Mouse (Mus musculus) embryonic facial prominence, embryonic 15.5 days (tissue): Measurements from ENCODE around the gene Pik3c2a. TPM values are rescaled to one million over a fixed set of nuclear protein-coding genes. Genes with fewer than 3 reads are reported as not detected.

Experiments used
- ATAC-seq: fragments of 200-750 bp; cut with Nextera tagmentation; 2 replicates; pipeline ENCODE4 v1.8.0; 2017; ENCODE audit warnings: low read depth, moderate TSS enrichment; ENCODE audit not compliant: insufficient number of reproducible peaks, low FRiP score, low TSS enrichment
- H3K27ac ChIP-seq: fragments of 300-500 bp; sonication (generic); replicated peaks from 2 replicates; pipeline ENCODE4 v1.5.1; 2015; ENCODE audit warnings: mild to moderate bottlenecking, inconsistent platforms
- H3K27me3 ChIP-seq: fragments of 300-500 bp; sonication (generic); 2 replicates; pipeline ENCODE4 v1.6.1; 2015; ENCODE audit warnings: inconsistent platforms
- H3K36me3 ChIP-seq: fragments of 300-500 bp; sonication (generic); 2 replicates; pipeline ENCODE4 v1.6.1; 2015; ENCODE audit warnings: mild to moderate bottlenecking, inconsistent platforms
- H3K4me1 ChIP-seq: fragments of 300-500 bp; sonication (generic); 2 replicates; pipeline ENCODE4 v1.6.1; 2015; ENCODE audit warnings: inconsistent platforms
- H3K4me2 ChIP-seq: fragments of 300-500 bp; sonication (generic); replicated peaks from 2 replicates; pipeline ENCODE4 v1.6.1; 2015; ENCODE audit warnings: mild to moderate bottlenecking, inconsistent platforms
- H3K4me3 ChIP-seq: fragments of 300-500 bp; sonication (generic); replicated peaks from 2 replicates; pipeline ENCODE4 v1.5.1; 2015; ENCODE audit warnings: mild to moderate bottlenecking, inconsistent platforms
- H3K9ac ChIP-seq: fragments of 300-500 bp; sonication (generic); 2 replicates; pipeline ENCODE4 v1.6.1; 2015; ENCODE audit warnings: inconsistent platforms
- H3K9me3 ChIP-seq: fragments of 300-500 bp; sonication (generic); replicated peaks from 2 replicates; pipeline ENCODE4 v1.6.1; 2016; ENCODE audit warnings: inconsistent platforms
- WGBS: fragments of 180-500 bp; shearing (Covaris S2); methylation state at CpG from one replicate; pipeline ENCODE4 v1.1.7; 2015; 5-methylcytosine and 5-hydroxymethylcytosine counted together
- polyA plus RNA-seq: library from polyadenylated mRNA; unstranded; fragments of >200 nt; fragmentation: Nextera tagmentation; extraction: Ambion mirVana; gene quantifications from 2 replicates; pipeline ENCODE4 v1.2.1, GENCODE M21; 2015

The Pik3c2a gene
- polyA plus RNA-seq, 1 experiment from 2014 or later, result 21.2 TPM

DNA sequence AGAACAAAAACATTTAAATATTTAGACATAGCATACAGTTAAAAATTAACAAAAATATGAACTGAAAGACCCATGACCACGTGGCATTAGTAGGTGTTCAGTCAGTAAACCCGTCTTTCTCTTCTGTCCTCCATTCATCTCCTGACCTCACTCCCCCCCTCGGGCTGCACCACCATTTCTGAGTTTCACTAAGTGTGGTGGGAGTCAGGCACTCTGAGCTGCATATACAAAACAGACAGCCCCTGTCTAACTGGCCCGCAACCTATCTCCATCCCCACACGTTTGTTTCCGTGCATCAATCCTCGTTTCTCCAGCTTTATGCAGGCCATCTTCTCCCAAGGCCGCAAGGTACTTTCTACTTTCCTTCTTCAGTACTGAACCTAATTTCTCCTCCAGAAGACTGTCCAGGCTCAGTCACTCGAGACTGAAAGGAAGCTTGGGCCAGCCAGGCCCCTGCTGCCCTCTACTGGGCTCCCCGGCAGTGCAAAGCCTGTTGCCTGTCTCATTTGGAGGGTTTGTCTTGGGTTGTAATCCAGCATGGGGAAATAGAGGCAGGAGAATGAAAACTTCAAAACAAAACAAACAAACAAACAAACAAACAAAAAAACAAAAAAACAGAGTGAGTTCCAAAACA lies 119.8 kb downstream of the Pik3c2a start:
- Histone ChIP-seq H3K9me3 (no peaks in the 10 kb centered on the region), H3K4me1 (0 out of 2 replicates have a peak, but pooled peaks cover 3% of the 10 kb centered on the region), H3K27me3 (no peaks in the 10 kb centered on the region), H3K9ac (no peak overlapping the region), H3K4me3 (no peak overlapping the region), H3K27ac (no peak overlapping the region), H3K4me2 (0 out of 2 replicates have a peak overlapping the region, but pooled peaks have one; percentile 22), H3K36me3 (no peaks in the 10 kb centered on the region)
- ATAC-seq, result no peak
- 32% methylated on average over 10 of the region's 10 CpGs for WGBS

- Histone ChIP-seq H3K27ac (no peak overlapping the region), H3K27me3 (peaks cover 18% of the 10 kb centered on the region), H3K9ac (no peak overlapping the region), H3K4me2 (0 out of 2 replicates have a peak overlapping the region, but pooled peaks have one; percentile 19), H3K9me3 (no peaks in the 10 kb centered on the region), H3K36me3 (no peaks in the 10 kb centered on the region), H3K4me3 (0 out of 2 replicates have a peak overlapping the region, but pooled peaks have one; percentile 11), H3K4me1 (peaks cover 31% of the 10 kb centered on the region)
- WGBS, result 16% methylated on average over 9 of the region's 9 CpGs
- no peak for ATAC-seq
Measured at GRCm38 (mm10) chr7:116309456-116309855, 133.8 kb downstream of the Pik3c2a start.

DNA sequence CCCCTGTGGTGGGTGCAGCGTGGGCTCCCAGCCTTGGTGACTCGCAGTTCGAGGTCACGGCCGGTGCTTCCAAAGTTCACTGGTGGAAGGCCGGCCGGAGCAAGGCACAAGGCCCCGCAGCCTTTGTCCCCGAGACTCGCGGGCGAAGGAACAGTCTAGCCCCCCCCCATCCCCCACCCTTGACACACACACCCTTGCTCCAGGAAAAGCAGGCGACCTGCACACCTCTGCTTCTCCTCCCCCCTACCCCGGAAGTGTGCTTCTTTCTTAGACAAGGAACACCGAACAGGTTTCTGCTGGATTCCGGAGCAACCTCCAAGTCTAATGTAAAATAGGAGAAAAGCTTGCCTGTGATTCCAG lies 134.6 kb downstream of the Pik3c2a start:
- peak overlapping the region; percentile 66 for H3K4me3 ChIP-seq
- H3K4me1 ChIP-seq, result peaks cover 31% of the 10 kb centered on the region
- peak overlapping the region; percentile 100 for H3K4me2 ChIP-seq
- H3K36me3 ChIP-seq, result no peaks in the 10 kb centered on the region
- H3K9ac ChIP-seq, result no peak overlapping the region
- WGBS, result 4% methylated on average over 16 of the region's 16 CpGs
- 0 out of 2 replicates have a peak, but pooled peaks have one; percentile 20 for ATAC-seq
- peaks cover 18% of the 10 kb centered on the region for H3K27me3 ChIP-seq
- H3K9me3 ChIP-seq, result no peaks in the 10 kb centered on the region
- H3K27ac ChIP-seq, result peak overlapping the region; percentile 65

GRCm38 (mm10) chr7:116307871-116308631 lies 135.2 kb downstream of the Pik3c2a start, which contains the start of gene Plekha7:
Plekha7 (minus strand) TSS chr7:116308376.
- Histone ChIP-seq H3K9me3 (no peaks in the 10 kb centered on the region), H3K36me3 (no peaks in the 10 kb centered on the region), H3K27ac (peak within 1 kb of the TSS; percentile 65), H3K9ac (peak within 1 kb of the TSS; percentile 9), H3K27me3 (peaks cover 18% of the 10 kb centered on the region), H3K4me3 (peak within 1 kb of the TSS; percentile 66), H3K4me2 (peak within 1 kb of the TSS; percentile 100), H3K4me1 (peaks cover 31% of the 10 kb centered on the region)
- peak; percentile 75 for ATAC-seq
- under 1% methylated on average over 64 of the region's 65 CpGs for WGBS

- ATAC-seq, result peak; percentile 69; the same call in 1 of the 2 replicates
- Histone ChIP-seq H3K4me1 (peaks cover 31% of the 10 kb centered on the region), H3K27me3 (peaks cover 18% of the 10 kb centered on the region), H3K4me2 (peak overlapping the region; percentile 100), H3K27ac (peak overlapping the region; percentile 65), H3K9me3 (no peaks in the 10 kb centered on the region), H3K36me3 (no peaks in the 10 kb centered on the region), H3K9ac (peak overlapping the region; percentile 9; the same call in 1 of the 2 replicates), H3K4me3 (peak overlapping the region; percentile 66)
- WGBS, result under 1% methylated on average over 48 of the region's 63 CpGs
Measured at GRCm38 (mm10) chr7:116307099-116307870, 136.0 kb downstream of the Pik3c2a start.

GRCm38 (mm10) chr7:116306601-116307000 lies 136.6 kb downstream of the Pik3c2a start:
- H3K4me3 ChIP-seq, result peak overlapping the region; percentile 66
- no peaks in the 10 kb centered on the region for H3K9me3 ChIP-seq
- H3K36me3 ChIP-seq, result no peaks in the 10 kb centered on the region
- H3K4me2 ChIP-seq, result peak overlapping the region; percentile 100
- WGBS, result 15% methylated on average over 5 of the region's 5 CpGs
- H3K27me3 ChIP-seq, result peaks cover 18% of the 10 kb centered on the region
- H3K27ac ChIP-seq, result no peak overlapping the region
- ATAC-seq, result no peak
- no peak overlapping the region for H3K9ac ChIP-seq
- peaks cover 31% of the 10 kb centered on the region for H3K4me1 ChIP-seq

- H3K36me3 ChIP-seq, result no peaks in the 10 kb centered on the region
- 82% methylated on average over 5 of the region's 5 CpGs for WGBS
- no peak for ATAC-seq
- no peak overlapping the region for H3K4me2 ChIP-seq
- no peak overlapping the region for H3K4me3 ChIP-seq
- H3K4me1 ChIP-seq, result peaks cover 6% of the 10 kb centered on the region; the same call in 1 of the 2 replicates
- H3K9ac ChIP-seq, result no peak overlapping the region
- no peak overlapping the region for H3K27ac ChIP-seq
- H3K9me3 ChIP-seq, result no peaks in the 10 kb centered on the region
- H3K27me3 ChIP-seq, result peaks cover 11% of the 10 kb centered on the region
Measured at GRCm38 (mm10) chr7:116301661-116302311, 141.5 kb downstream of the Pik3c2a start.

- H3K9me3 ChIP-seq, result no peaks in the 10 kb centered on the region
- no peak for ATAC-seq
- 75% methylated on average over 4 of the region's 4 CpGs for WGBS
Measured at GRCm38 (mm10) chr7:116301144-116301543, 142.1 kb downstream of the Pik3c2a start.

DNA sequence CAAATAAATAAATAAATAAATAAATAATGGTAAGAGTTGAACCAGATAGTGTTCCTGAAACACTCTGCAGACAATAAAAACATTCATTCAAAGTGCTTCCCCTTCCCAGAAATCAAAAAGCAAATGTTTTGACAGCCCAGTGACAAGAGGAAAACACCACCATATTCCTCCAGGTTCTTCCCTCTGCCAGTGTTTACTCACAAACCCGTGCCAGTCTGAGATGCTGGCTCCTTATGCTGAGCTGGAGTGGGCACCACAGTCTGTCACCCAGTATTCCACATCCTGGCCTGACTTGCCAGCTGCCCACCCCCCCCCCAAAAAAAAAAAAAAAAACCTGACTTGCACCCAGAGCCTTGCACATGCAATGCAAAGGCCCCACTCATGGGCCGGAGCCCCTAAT lies 144.4 kb downstream of the Pik3c2a start:
- Histone ChIP-seq H3K36me3 (no peaks in the 10 kb centered on the region), H3K4me1 (peaks cover 5% of the 10 kb centered on the region; the same call in 1 of the 2 replicates), H3K9me3 (no peaks in the 10 kb centered on the region), H3K27ac (no peak overlapping the region), H3K27me3 (no peaks in the 10 kb centered on the region), H3K4me3 (no peak overlapping the region), H3K4me2 (no peak overlapping the region), H3K9ac (no peak overlapping the region)
- no peak for ATAC-seq
- 87% methylated on average over 2 of the region's 2 CpGs for WGBS

More at GRCm38 (mm10) chr7:116301144-116301543, 142.1 kb downstream of the Pik3c2a start:
- no peaks in the 10 kb centered on the region for H3K4me1 ChIP-seq
- H3K4me2 ChIP-seq, result no peak overlapping the region
- no peaks in the 10 kb centered on the region for H3K36me3 ChIP-seq
- peaks cover 5% of the 10 kb centered on the region; the same call in 1 of the 2 replicates for H3K27me3 ChIP-seq
- no peak overlapping the region for H3K9ac ChIP-seq
- H3K27ac ChIP-seq, result no peak overlapping the region
- H3K4me3 ChIP-seq, result no peak overlapping the region

DNA sequence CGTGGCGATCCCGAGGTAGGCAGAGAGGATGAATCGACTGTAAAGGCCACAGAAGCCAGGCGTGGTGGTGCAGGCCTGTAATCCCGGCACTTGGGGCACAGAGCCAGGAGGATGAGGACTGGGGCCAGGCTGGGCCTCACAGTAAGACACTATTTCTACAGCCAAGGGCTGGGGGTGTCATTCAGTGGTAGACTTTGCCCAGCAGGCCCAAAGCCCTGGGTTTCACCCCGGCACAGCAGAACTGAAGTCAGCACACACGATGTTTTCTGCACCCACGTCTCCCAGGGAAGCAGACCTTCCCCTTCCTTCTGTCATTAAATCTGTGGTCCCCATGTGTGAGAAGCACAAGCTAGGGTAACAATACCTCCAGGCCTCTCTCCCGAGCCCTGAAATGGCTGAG lies 144.9 kb downstream of the Pik3c2a start:
- no peak overlapping the region for H3K4me2 ChIP-seq
- no peak overlapping the region for H3K9ac ChIP-seq
- H3K4me3 ChIP-seq, result no peak overlapping the region
- H3K27me3 ChIP-seq, result no peaks in the 10 kb centered on the region
- no peak for ATAC-seq
- H3K27ac ChIP-seq, result no peak overlapping the region
- no peaks in the 10 kb centered on the region for H3K9me3 ChIP-seq
- WGBS, result 74% methylated on average over 10 of the region's 10 CpGs
- H3K4me1 ChIP-seq, result peaks cover 5% of the 10 kb centered on the region; the same call in 1 of the 2 replicates
- H3K36me3 ChIP-seq, result no peaks in the 10 kb centered on the region
